Mouse (Mus musculus) liver (tissue): Measurements from ENCODE around the gene Smarcd3.
A peak's percentile ranks its signal among the peaks of the same experiment; 100 is the strongest.
"Not testable (repeated sequence)": the region's sequence is repeated elsewhere in the genome, so short reads cannot be mapped to it uniquely, and the experiment has no call there.

Experiments
- DNase-seq: peaks from one replicate; pipeline ENCODE4 v3.0.0-alpha.2; 2020; ENCODE audit warnings: mixed read lengths

The Smarcd3 gene

DNA sequence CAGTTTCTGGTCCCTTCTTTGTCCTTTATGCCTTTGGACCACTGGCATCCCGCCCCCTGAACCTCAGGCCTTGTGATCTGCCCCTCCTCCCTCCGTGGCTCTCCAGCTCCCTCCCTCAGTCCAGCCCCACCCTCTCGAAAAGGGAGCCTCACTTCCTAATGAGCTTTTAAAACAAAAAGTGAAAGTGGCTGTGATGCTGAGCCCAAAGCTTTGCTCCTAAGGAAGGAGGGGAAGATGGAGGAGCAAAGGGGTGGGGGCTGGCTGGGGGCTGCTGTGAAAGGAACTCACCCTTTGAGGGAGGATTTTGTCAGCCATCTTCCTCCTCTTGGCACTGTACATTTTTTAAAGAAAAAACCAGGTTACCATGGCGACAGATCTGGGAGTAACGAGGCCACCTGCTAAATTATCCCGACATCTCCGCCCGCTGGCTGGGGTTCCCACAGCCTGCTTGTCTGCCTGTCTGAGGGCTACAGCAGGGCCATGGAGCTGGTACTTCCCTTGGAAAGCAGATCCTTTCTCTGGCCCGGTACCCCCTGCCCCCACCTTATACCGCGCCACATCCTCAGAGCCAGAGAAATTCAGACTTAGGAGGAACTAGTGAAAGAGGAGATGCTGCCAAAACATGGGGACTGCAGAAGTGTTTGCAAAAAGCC, 27.6 kb downstream of the Smarcd3 start:
- DNase-seq: no peak

DNA sequence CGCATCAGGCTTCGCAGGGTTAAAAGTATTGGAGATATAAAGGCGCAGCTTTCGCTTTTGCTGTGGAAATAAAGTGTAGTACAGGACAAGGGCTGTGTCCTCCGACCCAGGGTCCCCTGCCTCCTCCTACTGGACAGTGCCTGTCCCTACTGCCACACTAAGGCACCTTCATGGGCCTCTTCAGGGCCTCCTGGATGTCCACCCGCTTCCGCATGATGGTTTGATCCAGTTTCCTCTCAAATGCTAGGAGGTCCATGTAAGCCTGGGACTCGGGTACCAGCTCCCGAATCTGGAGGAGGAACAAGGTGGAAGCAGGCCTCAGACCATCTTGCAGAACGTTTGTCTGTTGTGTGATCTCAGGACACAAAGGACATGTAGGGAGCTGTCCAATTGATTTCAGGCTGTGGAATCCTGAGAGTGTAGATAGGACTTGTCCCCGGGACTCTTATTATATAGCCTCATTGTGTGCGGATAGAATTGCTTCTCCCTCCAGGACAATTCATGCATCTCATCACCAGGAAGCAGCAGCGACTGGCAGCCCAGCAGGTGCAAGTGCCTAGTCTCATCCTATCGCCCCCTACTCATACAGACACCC, 28.3 kb downstream of the Smarcd3 start:
- no peak for DNase-seq

DNA sequence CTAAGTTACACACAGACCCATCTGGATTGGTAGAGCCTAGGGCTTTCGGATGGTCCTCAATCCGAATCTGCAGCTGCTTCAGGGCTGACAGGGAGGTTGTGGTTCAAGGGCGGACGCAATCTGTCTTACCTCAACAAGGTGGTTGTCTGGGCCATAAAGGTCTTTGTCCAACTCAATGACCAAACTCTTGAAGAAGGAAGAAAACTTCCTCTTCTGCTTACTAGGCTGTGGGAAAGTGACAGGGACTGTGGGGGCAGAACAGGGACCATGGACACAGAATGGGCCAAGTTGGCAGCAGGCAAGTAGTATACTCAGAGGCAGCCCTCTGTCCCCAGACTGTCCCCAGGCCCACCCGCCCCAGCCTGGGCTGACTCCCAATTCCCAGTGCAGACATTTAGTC, 28.9 kb downstream of the Smarcd3 start:
- DNase-seq: no peak

DNA sequence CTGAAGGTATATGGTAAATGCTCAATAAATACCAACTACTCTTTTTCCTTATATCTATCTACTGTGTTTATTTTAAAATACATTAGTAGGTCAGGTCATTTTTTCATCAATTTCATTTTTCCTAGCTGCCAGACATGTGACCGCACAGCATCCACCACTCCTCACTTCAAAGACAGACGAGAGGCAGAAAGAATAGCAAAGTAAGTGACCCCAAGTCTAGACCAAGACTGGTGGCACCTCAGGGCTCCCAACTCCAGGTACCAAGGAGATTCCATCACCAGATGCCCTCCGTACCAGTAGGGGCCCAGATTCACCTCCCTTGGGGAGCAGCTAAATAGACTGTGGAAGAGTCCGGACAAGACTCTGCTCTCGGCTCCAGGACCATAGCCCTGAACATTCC, 29.9 kb downstream of the Smarcd3 start:
- DNase-seq: no peak

DNA sequence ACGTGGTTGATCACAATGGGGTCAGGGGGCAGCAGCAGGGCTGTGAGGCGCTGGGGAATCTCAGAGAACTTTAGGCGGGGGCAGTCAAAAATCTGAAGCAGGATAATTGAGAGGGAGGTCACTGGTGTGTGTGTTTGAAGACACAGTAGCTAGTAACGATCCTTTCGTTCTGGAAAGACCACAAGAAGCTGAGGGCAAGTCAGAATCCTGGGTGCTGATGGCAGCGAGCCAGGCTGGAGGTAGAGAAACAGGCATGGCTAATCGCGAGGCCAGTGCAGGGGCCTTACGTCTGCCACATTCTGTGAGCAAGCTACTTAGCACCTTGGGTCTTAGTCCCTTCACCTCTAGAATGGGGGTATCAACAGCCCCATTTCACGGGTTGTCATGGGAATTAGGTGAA, 30.3 kb downstream of the Smarcd3 start:
- DNase-seq: no peak

DNA sequence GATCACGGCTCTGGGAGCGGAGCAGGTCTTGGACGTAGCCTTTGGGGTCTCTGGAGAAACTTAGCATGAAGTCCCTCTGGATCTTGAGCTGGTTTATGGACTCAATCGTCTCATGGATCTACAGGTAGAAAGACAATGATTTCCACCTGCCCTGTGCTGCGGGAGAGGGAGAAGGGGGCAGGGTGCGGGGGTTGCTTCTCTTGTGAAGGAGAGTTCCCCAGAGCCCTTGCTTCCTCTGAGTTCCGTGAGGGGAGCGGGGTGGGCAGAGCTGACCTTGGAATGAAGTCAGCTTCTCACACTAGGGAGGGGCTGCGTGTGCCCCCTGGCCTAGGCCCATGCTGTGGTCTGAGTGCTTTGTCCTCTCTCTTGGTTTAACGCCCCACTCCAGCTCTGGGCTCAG, 31.0 kb downstream of the Smarcd3 start:
- no peak for DNase-seq

DNA sequence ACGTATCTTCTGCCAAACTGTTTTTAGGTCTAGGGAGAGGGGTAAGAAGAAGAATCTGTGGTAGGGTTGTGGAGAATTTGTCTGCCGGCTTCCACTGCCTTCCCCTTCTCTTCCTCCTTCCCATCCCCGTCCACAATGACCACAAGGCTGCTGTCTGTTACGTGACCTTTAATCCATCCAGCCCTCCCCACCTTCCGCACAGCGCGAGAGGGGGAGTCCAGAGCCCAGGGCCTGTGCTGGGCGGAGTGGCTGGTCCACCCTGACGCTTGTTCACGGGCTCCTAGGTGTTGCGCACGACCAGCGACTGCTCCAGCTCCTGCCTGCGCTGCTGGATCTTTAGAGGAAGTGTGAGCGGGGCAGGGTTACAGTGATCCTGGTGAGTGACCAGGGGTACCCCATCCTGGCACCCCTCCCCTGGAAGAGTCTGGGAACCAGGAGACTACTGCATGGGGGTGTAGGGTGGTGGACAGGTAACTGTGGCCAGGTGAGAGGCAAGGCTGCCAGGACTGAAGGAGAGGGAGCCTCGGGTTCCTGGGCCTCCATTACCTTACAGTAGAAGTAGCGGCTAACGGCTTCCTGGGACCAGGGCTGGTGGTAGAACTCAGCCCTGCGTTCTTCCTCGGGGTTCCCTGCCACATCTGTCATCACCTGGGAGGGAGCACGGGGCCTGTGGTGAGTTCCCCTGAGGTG, 31.6 kb downstream of the Smarcd3 start:
- peak; percentile 26 for DNase-seq

DNA sequence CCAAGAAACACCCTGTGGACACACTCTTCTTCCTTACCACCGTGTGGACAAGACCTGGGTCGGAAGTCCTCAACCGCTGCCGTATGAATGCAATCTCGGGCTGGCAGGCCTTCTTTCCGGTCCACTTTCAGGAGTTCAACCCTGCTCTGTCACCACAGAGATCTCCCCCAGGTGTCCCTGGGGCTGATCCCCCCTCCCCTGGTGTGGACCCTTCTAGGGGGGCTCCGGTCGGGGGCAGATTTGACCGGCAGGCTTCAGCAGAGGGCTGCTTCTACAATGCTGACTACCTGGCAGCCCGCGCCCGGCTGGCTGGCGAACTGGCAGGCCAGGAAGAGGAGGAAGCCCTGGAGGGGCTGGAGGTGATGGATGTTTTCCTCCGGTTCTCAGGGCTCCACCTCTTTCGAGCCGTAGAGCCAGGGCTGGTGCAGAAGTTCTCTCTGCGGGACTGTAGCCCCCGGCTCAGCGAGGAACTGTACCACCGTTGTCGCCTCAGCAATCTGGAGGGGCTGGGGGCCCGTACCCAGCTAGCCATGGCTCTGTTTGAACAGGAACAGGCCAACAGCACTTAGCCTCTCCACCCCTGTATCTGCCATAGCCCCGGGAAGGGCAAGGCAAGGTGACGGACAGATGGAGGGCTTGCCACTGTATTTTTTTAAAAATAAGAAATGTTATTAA, 32.3 kb downstream of the Smarcd3 start:
- DNase-seq: no peak

DNA sequence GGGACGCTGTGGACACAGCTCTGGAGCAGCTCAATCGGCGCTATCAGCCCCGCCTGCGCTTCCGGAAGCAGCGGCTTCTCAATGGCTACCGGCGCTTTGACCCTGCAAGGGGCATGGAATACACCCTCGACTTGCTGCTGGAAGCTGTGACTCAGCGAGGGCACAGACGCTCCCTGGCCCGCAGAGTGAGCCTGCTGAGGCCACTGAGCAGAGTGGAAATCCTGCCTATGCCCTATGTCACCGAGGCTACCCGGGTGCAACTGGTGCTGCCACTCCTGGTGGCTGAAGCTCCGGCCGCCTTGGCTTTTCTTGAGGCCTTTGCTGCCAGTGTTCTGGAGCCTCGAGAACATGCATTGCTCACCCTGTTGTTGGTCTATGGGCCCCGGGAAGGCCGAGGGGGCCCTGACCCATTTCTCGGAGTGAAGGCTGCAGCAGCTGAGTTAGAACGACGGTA, 32.9 kb downstream of the Smarcd3 start:
- DNase-seq: peak; percentile 55

DNA sequence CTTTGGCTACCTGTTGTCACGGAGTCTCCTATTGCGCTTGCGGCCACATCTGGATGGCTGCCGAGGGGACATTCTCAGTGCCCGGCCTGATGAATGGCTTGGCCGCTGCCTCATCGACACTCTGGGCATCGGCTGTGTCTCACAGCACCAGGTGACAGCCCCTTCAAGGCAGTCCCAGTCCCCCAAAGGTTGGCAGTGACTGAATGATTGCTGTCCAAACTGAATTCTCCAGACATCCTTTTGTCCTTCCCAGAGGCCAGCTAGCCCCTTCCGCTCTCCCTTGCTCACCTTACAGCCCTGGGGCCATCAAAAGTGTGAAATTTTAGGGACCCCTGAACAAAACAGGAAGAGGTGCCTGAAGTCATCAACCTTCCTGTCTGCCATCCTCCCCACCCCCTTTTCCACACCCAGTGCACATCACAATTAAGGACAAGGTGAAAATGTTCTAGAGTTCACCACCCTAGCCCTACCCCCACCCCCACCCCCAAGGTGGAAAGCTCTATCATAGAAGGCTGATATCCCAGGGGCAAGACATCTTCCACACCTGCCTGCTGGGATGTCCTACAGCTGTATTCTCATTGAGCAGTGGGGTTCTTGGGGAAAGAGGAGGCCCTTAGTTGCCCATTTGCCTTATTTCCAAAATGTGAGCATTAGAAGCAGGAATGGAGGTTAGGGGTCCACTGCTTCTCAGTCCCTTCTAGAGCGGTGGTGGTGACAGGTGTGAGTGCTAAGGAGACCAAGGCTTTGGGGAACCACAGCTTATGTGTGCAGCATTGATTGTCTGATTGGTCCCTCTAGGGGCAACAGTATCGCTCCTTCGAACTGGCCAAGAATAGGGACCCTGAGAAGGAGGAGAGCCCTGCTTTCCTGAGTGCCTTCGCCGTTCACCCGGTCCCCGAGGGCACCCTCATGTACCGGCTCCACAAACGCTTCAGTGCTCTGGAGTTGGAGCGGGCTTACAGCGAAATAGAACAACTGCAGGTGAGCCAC, 34.4 kb downstream of the Smarcd3 start:
- DNase-seq: no peak

DNA sequence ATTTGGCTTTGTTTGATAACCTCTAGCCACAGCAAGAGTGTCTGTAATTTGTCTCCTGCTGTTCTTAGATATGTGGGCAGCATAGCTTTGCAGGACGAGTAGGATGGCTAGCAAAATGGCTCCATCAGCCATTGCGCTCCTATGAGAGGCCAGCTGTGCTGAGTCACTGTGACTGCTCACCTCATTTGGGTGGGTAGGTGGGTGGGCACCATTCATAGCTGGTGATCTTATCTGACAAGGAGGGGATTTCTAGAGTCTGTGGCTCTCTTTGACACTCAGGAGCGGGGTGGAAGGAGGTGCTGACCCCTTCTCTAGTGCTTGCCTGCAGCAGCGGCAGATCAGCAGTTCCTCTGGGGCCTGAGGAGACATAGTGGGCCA, 37.0 kb downstream of the Smarcd3 start:
- peak; percentile 78 for DNase-seq

DNA sequence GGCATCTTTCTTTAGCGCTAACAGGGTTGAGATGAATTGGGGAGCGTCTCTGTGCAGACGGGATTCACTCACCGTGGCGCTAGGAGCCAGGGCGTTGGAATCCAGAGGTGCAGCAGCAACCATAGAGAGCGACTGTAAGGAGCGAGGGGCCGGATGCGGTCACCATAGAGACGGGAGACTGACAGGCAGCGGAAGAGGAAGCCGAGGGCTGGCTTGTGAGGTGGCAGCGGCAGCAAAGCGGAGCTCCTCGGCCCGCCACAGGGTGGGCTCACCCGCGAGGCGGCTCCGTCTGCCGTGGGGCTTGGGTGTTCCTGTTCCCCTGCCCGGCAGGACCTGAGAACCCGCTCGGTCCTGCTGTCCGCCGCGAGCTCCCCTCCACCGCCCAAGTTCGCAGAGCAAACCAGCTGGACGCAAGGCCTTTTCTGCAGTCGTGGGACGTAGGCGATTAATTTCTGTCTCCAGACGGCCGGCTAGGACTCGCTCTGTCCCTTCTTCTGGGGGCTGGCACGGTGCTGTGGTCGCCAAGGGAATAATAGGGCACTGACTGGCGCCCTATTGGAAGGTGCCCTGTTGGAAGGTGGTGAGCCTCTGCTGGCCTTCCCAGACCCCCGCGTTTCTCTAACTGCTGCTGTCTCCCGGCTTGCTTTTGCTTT, 37.5 kb downstream of the Smarcd3 start, which contains the start of gene Chpf2:
TSS of gene Chpf2 (plus strand) at position 195 of the 653 bp plus-strand sequence.
- DNase-seq: peak; percentile 89

DNA sequence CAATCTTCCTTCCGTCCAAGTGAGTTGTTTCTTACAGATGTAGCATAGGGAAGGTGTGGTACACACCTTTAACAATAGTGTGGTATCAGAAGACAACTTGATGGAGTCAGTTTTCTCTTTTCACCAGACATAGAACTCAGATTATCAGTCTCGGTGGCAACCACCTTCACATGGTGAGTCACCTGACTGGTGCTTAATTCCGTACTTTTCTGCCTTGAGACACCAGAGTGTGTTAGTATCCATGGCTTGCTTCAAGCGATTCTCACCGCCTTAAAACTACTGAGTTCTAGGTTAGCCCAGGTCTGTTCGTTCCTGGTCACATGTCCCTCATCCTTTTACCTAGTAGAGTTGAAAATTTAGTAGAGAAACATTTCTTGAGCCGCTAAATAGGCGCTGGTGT, 38.1 kb downstream of the Smarcd3 start:
- no peak for DNase-seq

DNA sequence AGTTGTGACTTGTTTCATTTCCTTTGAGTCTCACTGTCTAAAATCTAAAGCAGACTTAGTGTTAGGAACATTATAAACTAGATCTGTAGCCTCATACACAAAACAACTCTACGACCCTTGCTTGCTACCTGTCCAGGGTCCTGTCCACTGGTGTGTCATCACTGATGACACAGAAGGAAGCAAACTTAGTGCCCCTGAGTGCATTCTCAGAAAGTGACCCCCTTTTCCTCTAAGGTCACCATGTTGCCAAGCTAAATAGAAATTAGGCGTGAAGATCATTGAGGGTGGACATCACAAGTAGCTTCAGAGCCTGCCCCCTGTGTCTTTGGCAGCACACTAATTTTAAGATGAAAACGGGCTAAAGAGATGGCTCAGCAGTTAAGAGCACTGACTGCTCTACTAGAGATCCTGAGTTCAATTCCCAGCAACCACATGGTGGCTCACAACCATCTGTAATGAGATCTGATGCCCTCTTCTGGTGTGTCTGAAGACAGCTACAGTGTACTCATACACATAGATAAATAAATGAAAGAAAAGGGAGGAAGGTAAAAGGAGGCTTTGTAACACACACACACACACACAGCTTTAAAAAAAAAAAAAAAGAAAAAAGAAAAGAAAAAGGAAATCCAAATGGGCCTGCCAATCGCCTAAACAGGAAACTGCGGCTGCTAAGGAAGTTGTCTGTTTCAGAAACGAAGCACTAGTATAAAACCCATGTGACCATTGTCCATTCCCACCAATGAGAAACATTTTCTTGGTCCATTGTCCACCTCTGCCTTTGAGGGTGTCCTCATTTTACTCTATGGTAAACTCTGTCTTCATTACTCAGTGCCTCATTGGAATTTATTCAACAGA, 45.9 kb downstream of the Smarcd3 start:
- DNase-seq: no peak

DNA sequence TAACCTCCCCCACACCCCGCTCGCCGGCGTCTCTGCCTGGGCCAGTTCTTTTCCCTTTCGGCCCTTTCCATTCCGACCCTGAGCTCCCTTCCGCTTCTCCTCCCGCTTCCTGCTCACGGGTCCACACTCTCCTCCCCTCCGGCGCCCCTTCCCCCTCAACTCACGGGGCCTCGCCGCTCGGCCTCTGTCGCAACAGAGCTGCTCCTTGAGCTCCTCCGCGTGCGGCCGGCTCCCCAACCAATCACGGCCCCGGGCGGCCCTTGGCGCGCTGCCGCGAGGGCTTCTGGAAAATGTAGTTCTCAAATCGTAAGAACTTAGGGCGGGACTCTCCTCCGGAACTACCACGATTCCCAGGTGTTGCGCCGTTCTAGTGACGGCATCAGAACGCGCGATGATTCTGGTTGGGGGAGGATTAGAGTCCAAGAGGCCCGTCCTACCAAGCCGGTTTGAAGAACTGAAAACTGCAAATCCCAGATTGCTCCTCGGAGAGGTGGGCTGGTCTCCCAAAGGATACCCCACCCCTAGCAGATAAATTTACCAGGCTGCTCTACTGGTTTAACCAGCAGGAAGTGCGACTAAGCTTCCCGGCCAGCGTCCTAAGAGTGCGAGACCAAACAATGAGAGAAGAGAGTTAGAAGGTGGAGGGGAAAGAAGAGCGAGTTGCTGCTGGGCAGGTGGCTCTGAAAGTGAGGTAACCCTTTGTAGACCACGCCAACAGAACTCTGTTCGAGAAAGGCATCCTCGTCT, 46.9 kb downstream of the Smarcd3 start, which contains the start of gene Abcf2:
TSS of gene Abcf2 (minus strand) at position 285 of the 747 bp plus-strand sequence.
- peak; percentile 97 for DNase-seq

DNA sequence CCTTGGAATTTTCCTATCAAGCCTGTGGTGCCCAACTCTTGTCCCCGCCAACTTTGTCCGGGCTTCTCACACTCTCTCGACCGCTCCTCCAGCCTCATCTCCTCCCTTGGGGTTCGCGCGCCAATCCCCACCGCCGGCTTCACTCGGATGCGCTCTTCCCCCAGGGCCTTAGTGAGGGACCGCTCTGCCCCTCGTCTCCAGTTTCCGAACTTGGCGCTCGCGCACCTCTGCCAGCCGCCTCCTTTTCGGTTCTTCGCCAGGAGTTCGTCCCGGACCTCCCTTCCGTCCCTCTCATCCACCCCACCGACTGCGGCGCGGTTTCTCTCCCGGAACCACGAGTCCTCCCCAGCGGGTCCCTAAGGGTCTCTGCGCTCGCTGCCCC, 47.4 kb downstream of the Smarcd3 start:
- DNase-seq: peak; percentile 39

DNA sequence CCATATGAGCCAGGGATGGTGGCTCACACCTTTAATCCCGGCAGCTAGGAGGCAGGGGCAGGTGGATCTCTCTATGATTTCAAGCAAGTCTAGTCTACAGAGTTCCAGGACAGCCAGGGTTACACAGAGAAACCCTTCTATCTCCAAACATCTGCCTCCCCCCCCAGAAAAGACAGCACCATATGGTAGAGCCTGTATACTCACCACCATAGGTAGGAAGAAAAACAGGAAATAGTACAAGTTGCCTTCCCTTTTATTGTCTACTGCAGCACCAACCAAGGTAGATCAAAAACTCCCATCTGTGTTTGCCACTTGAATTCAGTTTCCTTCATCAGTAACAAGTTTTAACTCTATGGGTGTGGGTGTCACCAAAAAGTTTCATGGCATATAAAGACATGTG, 48.3 kb downstream of the Smarcd3 start:
- DNase-seq: no peak

DNA sequence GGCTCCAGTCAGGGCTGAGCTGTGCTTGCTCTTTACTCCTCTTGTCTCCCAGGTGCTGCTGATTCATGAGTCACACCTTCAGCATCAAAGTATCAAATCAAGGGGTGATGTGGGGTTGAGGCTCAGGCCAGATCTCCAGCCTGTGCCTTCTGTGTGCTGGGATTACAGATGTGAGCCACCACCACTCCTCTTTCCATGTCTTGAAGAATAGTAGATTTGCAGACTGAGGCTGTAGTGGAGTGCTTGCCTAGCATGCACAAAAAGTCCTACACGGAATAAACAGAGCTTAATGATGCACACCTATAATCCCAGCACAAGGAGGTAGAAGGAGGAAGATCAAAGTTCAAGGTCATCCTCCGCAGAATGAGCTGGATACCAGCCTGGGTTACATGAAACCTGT, 67.5 kb downstream of the Smarcd3 start, which contains the start of gene 4931409K22Rik:
TSS of gene 4931409K22Rik (minus strand) at position 101 of the 400 bp plus-strand sequence.
- DNase-seq: no peak

DNA sequence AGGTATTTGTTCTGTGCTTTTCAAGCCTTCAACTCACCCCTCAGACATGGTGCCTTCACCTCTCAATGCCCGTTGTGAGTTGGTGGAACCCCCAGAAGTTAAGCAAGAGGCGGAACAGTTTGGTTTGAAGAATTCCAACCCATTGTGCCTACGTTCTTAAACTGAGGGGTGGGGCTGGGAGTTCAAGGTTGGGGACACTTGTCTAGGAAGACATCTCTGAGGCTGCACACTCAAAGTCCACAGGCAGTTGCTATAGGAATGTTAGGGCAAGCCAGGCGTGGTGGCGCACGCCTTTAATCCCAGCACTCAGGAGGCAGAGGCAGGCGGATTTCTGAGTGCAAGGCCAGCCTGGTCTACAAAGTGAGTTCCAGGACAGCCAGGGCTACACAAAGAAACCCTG, 68.9 kb downstream of the Smarcd3 start:
- DNase-seq: not testable (repeated sequence)
